8 mouse cellular contexts compared by ENCODE assay signal in the genomic region with DNA sequence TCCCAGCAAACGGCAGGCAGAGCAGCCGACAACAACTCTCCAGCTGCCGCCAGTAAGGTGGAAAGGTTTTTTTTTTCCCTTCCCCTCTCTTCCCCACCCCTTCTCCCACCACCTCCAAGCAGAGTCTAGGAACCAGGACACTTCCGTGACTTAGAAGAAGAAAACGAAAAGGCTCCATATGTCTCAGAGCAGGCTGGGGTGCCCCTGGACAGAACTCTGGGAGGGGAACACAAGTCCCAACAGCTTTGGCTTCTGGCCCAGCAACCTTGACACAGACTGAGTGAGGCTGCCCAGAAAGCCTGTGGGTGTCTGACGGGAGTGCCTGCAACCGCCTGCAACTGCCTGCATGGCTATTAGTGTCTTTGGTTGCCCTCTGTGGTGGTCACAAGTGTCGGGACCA.
DNase-seq lines count a peak whose midpoint lies in the region; ATAC-seq and TF ChIP-seq lines count a peak whose summit lies in the region.

No protein-coding gene starts in this region.

- ATAC-seq in embryonic facial prominence, embryonic 15.5 days (ENCODE audit: insufficient number of reproducible peaks, low FRiP score, low TSS enrichment, low read depth), result no peak
- ATAC-seq in heart, embryonic 16.5 days (replicated peaks; ENCODE audit: extremely low read depth, insufficient read depth, low FRiP score), result no peak
- ATAC-seq in kidney, postnatal 0 days (replicated peaks; ENCODE audit: low FRiP score, low read depth), result no peak
- ATAC-seq in midbrain, embryonic 13.5 days, result no peak

- peak overlapping the region; percentile 39; the same call in 1 of the 2 replicates for H3K4me2 ChIP-seq in embryonic facial prominence, embryonic 15.5 days (replicated peaks)
- H3K4me2 ChIP-seq in heart, embryonic 16.5 days (ENCODE audit: low read depth, low read length), result peak overlapping the region; percentile 74
- no peak overlapping the region for H3K4me2 ChIP-seq in kidney, postnatal 0 days (ENCODE audit: low read length)
- H3K4me2 ChIP-seq in midbrain, embryonic 13.5 days (replicated peaks), result no peak overlapping the region

- no peak for DNase-seq in layer of hippocampus, adult 2 months (ENCODE audit: low spot score in 2 of 2)
- DNase-seq in layer of hippocampus, postnatal 25 days (ENCODE audit: extremely low spot score in 1 of 2, low spot score in 1 of 2), result no peak
- DNase-seq in kidney, postnatal 0 days (ENCODE audit: low spot score), result peak; percentile 63
- no peak for DNase-seq in thymus, postnatal 36 days
- no peak for DNase-seq in left cerebral cortex, adult 11 months (ENCODE audit: low spot score)

- peaks cover 55% of the 10 kb centered on the region for H3K4me1 ChIP-seq in embryonic facial prominence, embryonic 15.5 days
- H3K4me1 ChIP-seq in heart, embryonic 16.5 days (ENCODE audit: control insufficient read depth, insufficient read depth, low read length), result peaks cover 92% of the 10 kb centered on the region
- H3K4me1 ChIP-seq in kidney, postnatal 0 days (replicated peaks; ENCODE audit: insufficient read depth, low read length), result peaks cover 41% of the 10 kb centered on the region
- H3K4me1 ChIP-seq in midbrain, embryonic 13.5 days (replicated peaks), result peaks cover 30% of the 10 kb centered on the region

- H3K9ac ChIP-seq in embryonic facial prominence, embryonic 15.5 days, result no peak overlapping the region
- H3K9ac ChIP-seq in heart, embryonic 16.5 days (ENCODE audit: low read length), result peak overlapping the region; percentile 77
- H3K9ac ChIP-seq in kidney, postnatal 0 days (ENCODE audit: low read depth, low read length), result 0 out of 2 replicates have a peak overlapping the region, but pooled peaks have one; percentile 14
- H3K9ac ChIP-seq in midbrain, embryonic 13.5 days (replicated peaks), result no peak overlapping the region

- 13% methylated on average over 8 of the region's 8 CpGs for WGBS in embryonic facial prominence, embryonic 15.5 days
- WGBS in heart, embryonic 16.5 days, result 24% methylated on average over 8 of the region's 8 CpGs
- WGBS in kidney, postnatal 0 days, result 29% methylated on average over 8 of the region's 8 CpGs
- 43% methylated on average over 8 of the region's 8 CpGs for WGBS in midbrain, embryonic 13.5 days

- no peaks in the 10 kb centered on the region for H3K9me3 ChIP-seq in embryonic facial prominence, embryonic 15.5 days (replicated peaks)
- no peaks in the 10 kb centered on the region for H3K9me3 ChIP-seq in heart, embryonic 16.5 days (replicated peaks; ENCODE audit: control insufficient read depth, low read length)
- H3K9me3 ChIP-seq in kidney, postnatal 0 days (replicated peaks; ENCODE audit: low read length), result no peaks in the 10 kb centered on the region
- H3K9me3 ChIP-seq in midbrain, embryonic 13.5 days, result no peaks in the 10 kb centered on the region

- H3K27me3 ChIP-seq in embryonic facial prominence, embryonic 15.5 days, result no peaks in the 10 kb centered on the region
- no peaks in the 10 kb centered on the region for H3K27me3 ChIP-seq in heart, embryonic 16.5 days (ENCODE audit: control insufficient read depth, insufficient read depth, low read length)
- no peaks in the 10 kb centered on the region for H3K27me3 ChIP-seq in kidney, postnatal 0 days (ENCODE audit: insufficient read depth, low read length)
- H3K27me3 ChIP-seq in midbrain, embryonic 13.5 days, result no peaks in the 10 kb centered on the region

- H3K27ac ChIP-seq in layer of hippocampus, adult 2 months, result peak overlapping the region; percentile 67; the same call in 1 of the 2 replicates
- H3K27ac ChIP-seq in embryonic facial prominence, embryonic 15.5 days (replicated peaks), result peak overlapping the region; percentile 93
- H3K27ac ChIP-seq in heart, embryonic 16.5 days (ENCODE audit: low read length), result peak overlapping the region; percentile 100
- H3K27ac ChIP-seq in kidney, postnatal 0 days, result peak overlapping the region; percentile 88
- peak overlapping the region; percentile 67; the same call in 1 of the 2 replicates for H3K27ac ChIP-seq in midbrain, embryonic 13.5 days

- H3K36me3 ChIP-seq in embryonic facial prominence, embryonic 15.5 days, result peaks cover 10% of the 10 kb centered on the region; the same call in 1 of the 2 replicates
- H3K36me3 ChIP-seq in heart, embryonic 16.5 days (ENCODE audit: control insufficient read depth, insufficient read depth), result peaks cover 11% of the 10 kb centered on the region; the same call in 1 of the 2 replicates
- H3K36me3 ChIP-seq in kidney, postnatal 0 days (ENCODE audit: insufficient read depth, low read length), result peaks cover 12% of the 10 kb centered on the region; the same call in 1 of the 2 replicates
- H3K36me3 ChIP-seq in midbrain, embryonic 13.5 days, result no peaks in the 10 kb centered on the region

- TF ChIP-seq CTCF in layer of hippocampus, adult 2 months (conservative IDR thresholded peaks at IDR 0.05), result no peak
- TF ChIP-seq CTCF in kidney, postnatal 0 days (IDR thresholded peaks at IDR 0.05; ENCODE audit: low read depth), result no peak

- H3K4me3 ChIP-seq in layer of hippocampus, adult 2 months, result no peak overlapping the region
- no peak overlapping the region for H3K4me3 ChIP-seq in embryonic facial prominence, embryonic 15.5 days (replicated peaks)
- peak overlapping the region; percentile 72 for H3K4me3 ChIP-seq in heart, embryonic 16.5 days (ENCODE audit: low read length)
- no peak overlapping the region for H3K4me3 ChIP-seq in kidney, postnatal 0 days (replicated peaks; ENCODE audit: low read depth, low read length)
- H3K4me3 ChIP-seq in midbrain, embryonic 13.5 days (replicated peaks), result no peak overlapping the region

Comparison
In these comparisons a context has a peak if more than half of its experiments do, and no peak if none do; other contexts are left out.
1. H3K4me2 ChIP-seq: peak in embryonic facial prominence, embryonic 15.5 days (single experiment) and heart, embryonic 16.5 days (single experiment); none in kidney, postnatal 0 days (single experiment) and midbrain, embryonic 13.5 days (single experiment).
2. H3K9ac ChIP-seq: peak in heart, embryonic 16.5 days (single experiment) and kidney, postnatal 0 days (single experiment); none in embryonic facial prominence, embryonic 15.5 days (single experiment) and midbrain, embryonic 13.5 days (single experiment).
3. Peak in every context shown above with its lines, with median percentiles within 50 percentile points of each other: H3K27ac ChIP-seq.